ENCODE assay signal across 8 mouse cellular contexts in genomic region chr8:3278181-3278820, GRCm38 (mm10). TPM values are rescaled to one million over a fixed set of nuclear protein-coding genes. Genes with fewer than 3 reads are reported as not detected.
DNase-seq lines count a peak whose midpoint lies in the region; ATAC-seq and TF ChIP-seq lines count a peak whose summit lies in the region.

No protein-coding gene starts in this region.

- peak overlapping the region; percentile 87 for H3K4me3 ChIP-seq in ES-Bruce4 (ENCODE audit: low read depth, low read length)
- H3K4me3 ChIP-seq in forebrain, embryonic 15.5 days, result peak overlapping the region; percentile 88
- H3K4me3 ChIP-seq in kidney, adult 2 months (ENCODE audit: insufficient read depth, low read depth, low read length), result peak overlapping the region; percentile 96

- ATAC-seq in forebrain, embryonic 15.5 days (replicated peaks), result no peak

- no peak for TF ChIP-seq CTCF in ES-Bruce4 (IDR thresholded peaks at IDR 0.05; ENCODE audit: low read depth, low read length)
- TF ChIP-seq CTCF in kidney, adult 2 months (conservative IDR thresholded peaks at IDR 0.05; ENCODE audit: insufficient read depth, insufficient read length, low read depth, low read length), result 0 out of 2 replicates have a peak, but pooled peaks have one; percentile 12

- H3K9ac ChIP-seq in ES-Bruce4 (ENCODE audit: low read depth, poor library complexity, severe bottlenecking), result peak overlapping the region; percentile 86
- H3K9ac ChIP-seq in forebrain, embryonic 15.5 days (replicated peaks), result peak overlapping the region; percentile 88

- DNase-seq in ZHBTc4 (ENCODE audit: low read depth, low spot score), result peak; percentile 21
- DNase-seq in kidney, adult 2 months, result peak; percentile 65
- DNase-seq in lung, postnatal 4 days, result peak; percentile 27 to 35
- DNase-seq in splenic B cell, adult 2 months (ENCODE audit: low read depth, low spot score), result peak; percentile 33
- no peak for DNase-seq in testis, postnatal 10 days (ENCODE audit: low spot score)
- DNase-seq in layer of hippocampus, adult 9-10 months (ENCODE audit: low spot score), result no peak

- H3K4me2 ChIP-seq in forebrain, embryonic 15.5 days (replicated peaks), result peak overlapping the region; percentile 72

- no peak for TF ChIP-seq EP300 in ES-Bruce4 (IDR thresholded peaks at IDR 0.05; ENCODE audit: insufficient read depth, low read depth, low read length)

- no peak for TF ChIP-seq POLR2A in ES-Bruce4 (IDR thresholded peaks at IDR 0.05; ENCODE audit: insufficient read depth, low read length)
- TF ChIP-seq POLR2A in kidney, adult 2 months (IDR thresholded peaks at IDR 0.05; ENCODE audit: low read depth, low read length), result no peak

- no peaks in the 10 kb centered on the region for H3K4me1 ChIP-seq in ES-Bruce4 (ENCODE audit: control insufficient read depth, insufficient read depth, low read length)
- peaks cover 34% of the 10 kb centered on the region for H3K4me1 ChIP-seq in forebrain, embryonic 15.5 days
- H3K4me1 ChIP-seq in kidney, adult 2 months (ENCODE audit: control insufficient read depth, insufficient read depth, low read length), result peaks cover 32% of the 10 kb centered on the region

- H3K27ac ChIP-seq in ES-Bruce4 (ENCODE audit: insufficient read depth, low read length), result no peak overlapping the region
- peak overlapping the region; percentile 74; the same call in 1 of the 2 replicates for H3K27ac ChIP-seq in forebrain, embryonic 15.5 days (replicated peaks)
- H3K27ac ChIP-seq in kidney, adult 2 months (ENCODE audit: insufficient read depth, low read depth, low read length), result peak overlapping the region; percentile 96

- no peaks in the 10 kb centered on the region for H3K9me3 ChIP-seq in ES-Bruce4 (replicated peaks; ENCODE audit: control insufficient read depth, insufficient read depth, low read length, poor library complexity, severe bottlenecking)
- no peaks in the 10 kb centered on the region for H3K9me3 ChIP-seq in forebrain, embryonic 15.5 days

- no peaks in the 10 kb centered on the region for H3K27me3 ChIP-seq in ES-Bruce4 (ENCODE audit: control insufficient read depth, insufficient read depth, low read length, poor library complexity, severe bottlenecking)
- H3K27me3 ChIP-seq in forebrain, embryonic 15.5 days, result no peaks in the 10 kb centered on the region
- H3K27me3 ChIP-seq in kidney, adult 2 months (replicated peaks; ENCODE audit: control insufficient read depth, insufficient read depth, low read length), result no peaks in the 10 kb centered on the region
- no peaks in the 10 kb centered on the region for H3K27me3 ChIP-seq in splenic B cell, adult 2 months (ENCODE audit: control insufficient read depth, insufficient read depth, low read length, poor library complexity, severe bottlenecking)

- WGBS in forebrain, embryonic 15.5 days, result 44% methylated on average over 15 of the region's 15 CpGs
- 11% methylated on average over 15 of the region's 15 CpGs for WGBS in kidney, adult 2 months

- H3K36me3 ChIP-seq in ES-Bruce4 (ENCODE audit: control insufficient read depth, insufficient read depth, low read length, poor library complexity, severe bottlenecking), result no peaks in the 10 kb centered on the region
- no peaks in the 10 kb centered on the region for H3K36me3 ChIP-seq in forebrain, embryonic 15.5 days
- no peaks in the 10 kb centered on the region for H3K36me3 ChIP-seq in kidney, adult 2 months (ENCODE audit: control insufficient read depth, insufficient read depth, low read length)
- H3K36me3 ChIP-seq in splenic B cell, adult 2 months (ENCODE audit: control insufficient read depth, insufficient read depth, low read length, poor library complexity, severe bottlenecking), result 0 out of 2 replicates have a peak, but pooled peaks cover 1% of the 10 kb centered on the region

RNA-seq across cellular contexts. Expression of gene Insr, which starts 1.1 kb away (rescaled TPM):
- 30.9 and 31.7 TPM in 2 replicates for polyA plus RNA-seq in ES-Bruce4 (2011; ENCODE audit: insufficient read depth, insufficient read length, low read depth, missing spikeins)
- 63.2 and 66.5 TPM in 2 replicates for polyA plus RNA-seq in forebrain, embryonic 15.5 days (2015; fragmentation: Nextera tagmentation; extraction: Ambion mirVana)
- polyA plus RNA-seq in kidney, adult 2 months (2012; rRNA removed), result 26.8 and 33.7 TPM in 2 replicates

Comparison
In these comparisons a context has a peak if more than half of its experiments do, and no peak if none do; other contexts are left out.
1. DNase-seq: peak in ZHBTc4 (single experiment), kidney, adult 2 months (single experiment), lung, postnatal 4 days (2 of 2) and splenic B cell, adult 2 months (single experiment); none in testis, postnatal 10 days (single experiment) and layer of hippocampus, adult 9-10 months (single experiment).
2. Peak in every context shown above with its lines, with median percentiles within 50 percentile points of each other: H3K4me3 ChIP-seq.